12 mouse cellular contexts compared by ENCODE assay signal in the genomic region with DNA sequence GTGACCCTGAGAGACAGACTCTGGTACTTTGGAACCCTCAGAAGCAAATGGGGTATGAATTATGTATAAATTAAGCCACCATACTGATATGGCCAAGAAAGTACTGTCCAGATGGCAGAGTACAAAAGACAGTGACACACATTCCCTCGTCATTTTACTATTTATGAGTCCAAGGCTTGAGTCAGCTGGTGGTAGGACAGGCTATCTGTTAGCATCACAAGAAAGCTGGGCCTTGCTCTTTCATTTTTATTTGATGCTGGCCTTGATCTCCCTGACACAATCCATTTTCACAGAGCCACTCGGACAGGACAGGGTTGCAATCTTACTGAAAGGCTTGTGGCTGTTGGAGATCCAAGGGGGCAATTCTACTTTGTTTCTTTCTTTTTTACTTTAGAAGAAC.
"Had no signal": no experiment of that assay in that cellular context is flagged by ENCODE, and none has a peak within 500 bp of the region (broad histone marks: within the 10 kb centered on the region; RNA-seq: fewer than 3 reads in every experiment).

No protein-coding gene starts in this region.

- H3K4me3 ChIP-seq: limb, embryonic 12.5 days; liver, embryonic 13.5 days; midbrain, embryonic 15.5 days; neural tube, embryonic 13.5 days had no signal

- H3K4me1 ChIP-seq: limb, embryonic 12.5 days; liver, embryonic 13.5 days had no signal

- H3K27ac ChIP-seq: limb, embryonic 12.5 days; liver, embryonic 13.5 days; midbrain, embryonic 15.5 days; neural tube, embryonic 13.5 days had no signal

- DNase-seq: kidney, postnatal 10 days; kidney, postnatal 4 days; liver; liver, embryonic 13.5 days; lung, adult 18-20 months; right cerebral cortex, postnatal 4 days; spleen, adult 18-20 months; thymus, adult 18-20 months; thymus, postnatal 14 days had no signal
